Mouse (Mus musculus) lung, adult 18-20 months (tissue): ENCODE data around the gene Fam160a2.
A peak's percentile ranks its signal among the peaks of the same experiment; 100 is the strongest.

ENCODE experiments used
- DNase-seq, 2 experiments: peaks; one replicate each; pipeline ENCODE4 v3.0.0; 2022; ENCODE audit warnings: mixed read lengths in 2 of 2

Fam160a2 gene

GRCm38 (mm10) chr7:105399935-105400624 is at the start of gene Fam160a2:
Gene Fam160a2, minus strand, starts transcription at chr7:105400054.
- peak; percentile 100 for DNase-seq

GRCm38 (mm10) chr7:105445076-105445475 is 45.2 kb upstream of the Fam160a2 start:
- no peak for DNase-seq

- no peak for DNase-seq
These were observed 41.6 kb upstream of the Fam160a2 start for GRCm38 (mm10) chr7:105441426-105441825.

DNA sequence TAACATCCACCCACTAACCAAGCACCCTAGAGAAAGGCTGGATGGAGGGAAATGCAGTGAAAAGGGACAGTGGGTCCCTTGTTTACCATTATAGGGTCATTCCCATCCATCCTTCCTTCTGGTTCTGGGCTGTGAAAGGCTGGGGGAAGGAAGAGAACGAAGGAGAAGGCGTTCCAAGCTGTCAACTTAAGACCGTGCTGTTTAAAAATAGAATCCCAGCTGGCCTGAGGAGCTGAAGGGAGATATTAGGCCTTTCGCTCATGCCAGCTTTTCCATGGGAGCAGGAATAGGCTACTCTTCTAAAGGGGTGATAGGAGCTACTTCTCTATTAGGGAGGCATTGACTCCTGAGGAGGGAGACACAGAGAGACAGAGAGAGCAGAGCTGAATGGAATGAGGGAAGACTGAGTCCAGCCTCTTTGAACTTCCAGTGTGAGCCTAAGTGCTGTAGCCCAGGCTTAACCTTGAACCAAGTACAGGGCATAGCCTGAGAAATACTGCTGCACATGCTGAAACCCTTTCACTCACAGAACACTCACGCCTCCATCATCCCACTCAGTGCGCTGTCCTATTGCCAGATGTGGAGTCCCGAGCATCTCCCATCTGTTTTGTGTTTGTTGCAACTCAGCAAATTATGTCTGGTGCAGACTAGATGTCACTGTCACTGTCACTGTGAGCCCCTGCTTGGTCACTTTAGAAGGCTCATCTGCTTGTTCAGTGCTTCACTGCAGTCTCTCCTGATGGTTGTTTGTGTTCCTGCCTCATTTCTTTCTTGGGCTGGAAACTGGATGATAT is 38.3 kb upstream of the Fam160a2 start:
- DNase-seq: no peak

- no peak for DNase-seq
These were observed 34.9 kb upstream of the Fam160a2 start for GRCm38 (mm10) chr7:105434798-105435197.

GRCm38 (mm10) chr7:105433859-105434258 is 34.0 kb upstream of the Fam160a2 start:
- no peak for DNase-seq

GRCm38 (mm10) chr7:105432058-105432457 is 32.2 kb upstream of the Fam160a2 start:
- DNase-seq: no peak

GRCm38 (mm10) chr7:105426051-105426450 is 26.2 kb upstream of the Fam160a2 start:
- DNase-seq: no peak

DNA sequence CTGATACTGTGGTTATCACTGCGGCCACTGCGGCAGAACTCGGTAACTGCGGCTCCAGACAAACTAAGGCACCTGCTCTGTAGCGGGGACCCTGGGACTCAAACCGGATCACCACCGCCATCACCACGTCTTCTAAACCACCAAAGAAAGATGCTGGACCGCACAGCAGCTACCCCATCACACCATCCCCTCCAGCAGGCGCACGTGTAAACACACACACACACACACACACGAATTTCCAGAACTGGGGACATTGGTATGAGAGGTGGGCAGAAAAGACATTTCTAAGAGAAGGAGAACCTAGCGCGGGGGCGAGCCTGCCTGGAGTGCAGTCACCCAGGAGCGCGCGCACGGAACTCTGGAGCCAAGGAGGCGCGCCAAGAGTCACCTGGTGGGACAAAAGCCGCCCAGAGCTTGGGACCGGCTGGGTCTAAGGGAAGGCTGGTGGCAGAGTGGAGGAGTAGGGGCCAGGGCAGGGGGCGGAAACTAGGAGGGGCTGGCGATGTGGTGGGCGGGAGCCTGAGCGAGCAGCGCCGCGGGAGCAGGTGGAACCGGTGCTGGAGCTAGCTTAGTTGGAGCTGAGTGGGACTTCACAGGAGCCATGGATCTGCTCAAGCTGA is 25.7 kb upstream of the Fam160a2 start, which contains the start of gene Cckbr:
Cckbr (plus strand) TSS at position 308 of the 620 bp plus-strand sequence.
- no peak for DNase-seq

DNA sequence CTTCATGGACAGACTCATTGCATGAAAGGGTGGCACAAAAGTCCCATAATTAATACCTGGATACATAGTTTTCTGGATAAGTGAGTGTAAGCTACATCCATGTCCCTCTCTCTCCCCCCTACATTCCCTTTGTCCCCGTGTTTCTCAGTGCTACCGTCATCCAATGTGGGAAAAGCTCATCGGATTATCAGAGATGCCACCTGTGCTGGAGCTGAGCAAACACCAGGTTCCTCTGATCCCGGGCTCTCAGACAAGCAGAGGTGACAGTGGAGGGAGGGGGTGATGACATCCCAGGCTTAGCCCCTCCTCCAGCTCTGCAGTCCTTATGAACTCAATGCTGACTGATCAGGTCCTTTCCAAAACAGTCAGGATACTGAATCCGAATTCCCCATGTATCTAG is 24.5 kb upstream of the Fam160a2 start:
- no peak for DNase-seq

DNA sequence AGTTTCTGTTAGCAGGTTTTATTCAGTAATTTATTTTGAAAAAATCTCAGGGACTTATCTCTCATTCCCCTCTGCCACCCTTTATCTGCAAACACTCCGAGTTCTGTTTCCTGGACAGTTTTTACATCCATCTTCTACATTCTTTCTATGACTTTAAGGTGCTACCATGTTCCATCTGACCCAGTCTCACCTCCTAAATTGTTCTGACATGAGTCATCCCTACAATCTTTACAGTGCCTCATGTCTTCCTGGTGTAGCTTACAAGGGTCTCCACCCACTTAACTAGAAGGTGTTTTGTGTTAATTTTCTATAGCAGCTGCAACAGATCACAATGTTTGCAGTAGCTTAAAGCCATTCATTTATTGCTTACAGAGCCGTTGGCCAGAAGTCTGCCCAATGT is 21.0 kb upstream of the Fam160a2 start:
- no peak for DNase-seq

- no peak for DNase-seq
These were observed 18.3 kb upstream of the Fam160a2 start for GRCm38 (mm10) chr7:105418106-105418505.

DNA sequence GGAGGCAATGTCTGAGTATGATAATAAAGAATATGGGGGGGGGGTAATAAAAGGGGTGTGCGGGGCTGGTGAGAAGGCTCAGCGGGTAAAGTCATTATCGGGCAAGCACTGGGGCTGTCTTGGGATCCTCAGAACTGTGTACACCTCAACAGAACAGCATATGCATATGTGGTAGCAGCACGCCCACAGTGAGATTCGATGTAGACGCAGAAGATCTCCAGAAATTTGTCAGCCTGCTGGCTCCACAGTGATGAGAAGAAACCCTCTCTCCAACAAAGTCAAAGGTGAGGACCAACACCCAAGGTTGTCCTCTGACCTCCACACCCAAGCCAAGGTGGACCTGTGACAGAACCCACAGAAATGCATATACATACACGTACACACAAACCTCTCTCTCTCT is 16.7 kb upstream of the Fam160a2 start:
- DNase-seq: no peak

DNA sequence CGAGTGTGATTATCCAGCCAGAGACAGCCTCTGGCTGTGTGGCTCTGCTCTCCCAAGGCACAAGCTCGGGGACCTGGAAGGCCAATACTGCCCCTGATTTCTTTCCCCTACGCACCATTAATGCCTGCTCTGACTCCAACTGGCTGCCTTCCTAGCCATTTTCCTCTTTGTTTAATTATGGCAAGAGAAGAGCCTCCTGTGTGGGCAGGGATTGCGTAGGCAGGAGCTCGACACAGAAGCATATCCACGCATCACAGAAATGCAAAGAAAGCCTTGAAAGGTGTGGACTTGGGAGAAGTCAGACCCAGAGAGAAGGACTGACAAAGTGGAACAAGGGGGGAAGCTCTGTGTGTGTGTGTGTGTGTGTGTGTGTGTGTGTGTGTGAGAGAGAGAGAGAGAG is 14.5 kb upstream of the Fam160a2 start:
- DNase-seq: no peak

DNA sequence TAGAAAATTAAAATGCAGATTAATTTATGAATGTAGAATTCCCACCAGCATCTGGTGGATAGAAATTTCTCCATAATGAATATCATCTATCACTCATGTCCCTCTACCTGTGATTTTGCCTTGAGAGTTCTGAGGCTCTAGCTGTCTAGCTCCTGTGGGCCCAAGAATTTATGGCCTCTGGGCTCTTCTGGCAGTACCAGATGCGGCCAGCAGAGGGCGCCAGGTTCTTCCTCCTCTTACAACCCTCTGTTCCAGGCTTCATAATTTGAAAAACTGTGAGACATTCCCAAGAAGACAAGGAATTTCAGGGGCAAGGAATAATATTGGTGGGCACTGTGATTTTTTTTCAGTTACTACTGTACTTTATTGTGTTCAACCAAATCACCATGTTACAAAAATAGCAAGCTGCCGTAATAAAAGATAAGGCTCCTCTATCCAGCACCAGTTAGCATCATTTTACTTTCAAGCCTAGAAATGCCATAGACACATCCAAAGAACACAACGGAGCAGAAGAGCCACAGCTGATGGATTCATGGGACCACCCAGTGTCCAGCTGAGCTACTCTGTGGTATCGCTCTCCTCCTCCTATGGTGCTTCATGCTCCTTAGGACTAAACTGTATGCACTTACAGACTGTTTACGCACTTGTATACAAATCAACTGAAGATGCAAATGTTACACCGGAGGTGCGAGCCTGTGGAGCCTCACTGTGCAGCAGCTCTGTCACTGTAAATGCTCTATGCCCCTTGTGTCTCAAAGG is 12.2 kb upstream of the Fam160a2 start:
- DNase-seq: peak; percentile 56 to 60

DNA sequence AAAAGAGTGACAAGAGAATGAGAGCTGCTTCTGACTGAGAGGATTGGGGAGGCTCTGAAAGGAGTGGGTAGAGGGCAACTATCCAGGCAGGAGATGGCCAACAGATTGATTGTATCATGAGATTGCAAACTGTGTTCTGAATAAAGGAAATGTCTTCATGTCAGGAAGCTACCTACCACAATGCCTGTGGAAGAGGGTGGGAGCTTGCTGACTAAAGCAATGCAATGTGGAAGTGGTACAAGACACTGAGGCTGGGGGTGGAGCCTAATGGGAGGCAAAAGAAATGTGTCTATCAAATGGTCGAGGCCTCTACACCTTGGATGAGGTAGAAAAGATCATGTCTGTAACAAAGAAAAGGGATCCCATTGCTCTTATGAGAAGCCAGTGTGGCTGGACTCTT is 6.5 kb upstream of the Fam160a2 start:
- no peak for DNase-seq

DNA sequence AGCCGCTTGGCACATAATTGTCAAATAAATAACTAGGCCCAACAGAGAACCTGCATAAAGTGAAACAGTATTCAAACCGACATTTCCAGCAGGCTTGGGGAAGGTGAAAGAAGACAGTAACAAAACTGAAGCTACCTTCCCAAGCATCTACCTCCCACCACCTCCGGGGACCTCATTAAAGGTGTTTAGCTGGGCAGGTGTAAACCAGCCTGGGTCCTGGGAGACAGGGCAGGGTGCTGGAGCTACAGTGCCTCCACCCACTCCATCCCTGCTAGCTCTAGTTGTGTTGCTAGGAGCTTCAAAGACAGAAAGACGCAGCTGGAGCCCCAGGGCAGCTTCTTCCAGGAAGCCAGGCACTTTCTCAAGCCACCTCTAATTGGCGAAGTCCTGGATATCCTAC is 4.4 kb upstream of the Fam160a2 start, which contains the start of gene Cnga4:
Cnga4 (plus strand) TSS at position 301 of the 400 bp plus-strand sequence.
- DNase-seq: no peak

- DNase-seq: peak in 1 of 2 experiments; percentile 9
These were observed 558 bp downstream of the Fam160a2 start for GRCm38 (mm10) chr7:105399058-105399934.

- DNase-seq: no peak
These were observed 3.7 kb downstream of the Fam160a2 start for GRCm38 (mm10) chr7:105396126-105396525.

GRCm38 (mm10) chr7:105395131-105395820 is 4.6 kb downstream of the Fam160a2 start:
- DNase-seq: no peak

DNA sequence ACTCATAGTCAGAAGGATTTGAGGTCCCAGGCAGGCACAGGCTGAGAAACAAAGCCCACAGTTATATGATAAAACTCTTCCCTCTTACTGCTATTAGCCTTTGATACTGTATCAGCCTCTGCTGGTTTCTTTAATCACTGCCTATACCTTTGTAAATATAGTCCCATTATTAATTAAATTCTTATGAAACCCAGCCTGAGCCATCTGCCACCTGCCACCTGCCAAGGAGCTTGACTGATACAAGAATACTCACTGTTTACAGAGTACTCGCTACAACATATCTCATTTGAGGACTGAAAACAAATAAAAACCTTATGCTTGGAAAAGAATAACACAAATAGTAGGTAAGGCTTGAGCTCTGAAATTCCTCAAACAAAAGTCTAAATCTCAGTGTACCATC is 5.2 kb downstream of the Fam160a2 start:
- DNase-seq: no peak
